Mouse (Mus musculus): Measurements from ENCODE around the gene Ace2. TPM values are rescaled to one million over a fixed set of nuclear protein-coding genes. Genes with fewer than 3 reads are reported as not detected.

Gene Ace2
- polyA plus RNA-seq (2012; rRNA removed): 7.4 and 7.6 TPM in 2 replicates

DNA sequence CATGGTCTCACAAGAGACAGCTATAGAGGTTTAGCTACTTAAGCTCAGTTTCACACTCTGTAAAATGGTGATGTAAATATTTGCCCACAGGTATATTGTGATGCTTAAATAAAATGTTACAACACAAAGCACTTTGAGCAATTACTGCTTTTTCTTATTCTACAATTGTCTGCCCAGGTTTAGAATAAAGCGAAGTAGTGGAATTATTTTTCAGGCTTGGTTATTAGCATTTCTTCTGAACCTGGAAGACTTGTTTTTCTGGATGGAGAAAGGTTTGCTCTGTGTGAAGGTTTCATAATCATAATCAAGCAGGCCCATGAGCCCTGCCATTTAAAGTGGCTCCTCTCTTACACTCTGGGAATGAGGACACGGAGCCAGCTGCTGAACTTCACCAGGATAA is at the start of gene Ace2:
Gene Ace2, plus strand, starts transcription at position 301 of the 400 bp plus-strand sequence.
- DNase-seq (ENCODE audit: low spot score): no peak

GRCm38 (mm10) chrX:164089916-164090315 is 49.2 kb upstream of the Ace2 start:
- no peak for DNase-seq (ENCODE audit: low spot score)

- DNase-seq (ENCODE audit: low spot score): no peak
Observed at GRCm38 (mm10) chrX:164092300-164093169, 46.6 kb upstream of the Ace2 start.

DNA sequence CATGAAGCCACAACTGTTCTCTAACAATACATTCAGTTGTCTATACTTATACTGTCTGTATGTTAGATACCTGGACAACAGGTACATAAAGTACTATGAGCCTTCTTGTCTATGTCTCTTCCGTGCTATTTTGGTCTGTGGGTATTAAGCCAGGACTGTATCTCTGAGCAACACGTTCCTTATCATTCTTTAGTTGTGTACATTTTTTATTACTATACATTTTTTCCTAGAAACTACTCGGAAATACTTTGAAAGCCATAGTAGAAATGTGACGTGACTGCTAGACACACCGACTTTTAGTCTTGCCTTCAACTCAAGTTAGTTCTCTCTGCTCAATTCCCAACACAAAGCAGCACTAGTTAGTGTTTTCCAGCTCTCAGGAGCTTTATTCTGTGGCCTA is 45.7 kb upstream of the Ace2 start:
- DNase-seq (ENCODE audit: low spot score): no peak

DNA sequence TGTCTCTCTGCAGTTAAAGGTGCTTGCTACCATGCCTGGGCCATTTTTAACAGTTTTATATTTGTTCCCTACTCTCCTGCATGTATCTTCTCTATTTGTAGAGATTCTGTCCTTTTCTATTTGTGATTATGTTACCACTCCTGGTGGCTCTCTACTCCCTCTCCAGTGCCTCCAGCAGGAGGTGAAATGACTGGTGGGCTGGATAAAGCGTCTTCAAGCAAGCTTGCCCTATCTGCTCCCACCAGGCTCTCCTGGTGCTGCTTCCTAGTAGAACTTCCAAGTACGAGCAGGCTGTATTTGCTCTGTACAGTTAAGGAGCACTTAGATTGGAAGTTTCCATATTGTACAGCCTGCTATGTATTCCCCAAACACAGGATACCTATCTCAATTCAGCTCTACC is 43.3 kb upstream of the Ace2 start:
- no peak for DNase-seq (ENCODE audit: low spot score)

GRCm38 (mm10) chrX:164101483-164101882 is 37.6 kb upstream of the Ace2 start:
- no peak for DNase-seq (ENCODE audit: low spot score)

DNA sequence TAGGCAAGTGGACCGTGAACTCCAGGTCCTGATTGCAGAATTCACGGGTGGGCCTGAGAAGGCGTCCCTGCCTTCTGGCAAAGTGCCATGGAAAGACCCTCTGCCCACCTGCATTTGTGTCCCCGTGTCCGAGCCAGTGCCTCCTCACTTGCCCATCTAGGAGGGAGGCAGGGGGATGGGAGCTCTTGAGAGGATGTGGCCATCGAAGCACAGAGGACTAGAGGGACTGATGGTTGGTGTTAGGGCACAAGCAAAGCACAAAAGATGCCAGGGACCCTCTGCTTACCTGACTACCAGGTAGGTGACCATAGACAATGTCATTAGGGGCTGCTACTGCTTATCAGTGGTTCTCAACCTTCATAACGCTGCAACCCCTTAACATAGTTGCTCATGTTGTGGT is 36.9 kb upstream of the Ace2 start:
- no peak for DNase-seq (ENCODE audit: low spot score)

DNA sequence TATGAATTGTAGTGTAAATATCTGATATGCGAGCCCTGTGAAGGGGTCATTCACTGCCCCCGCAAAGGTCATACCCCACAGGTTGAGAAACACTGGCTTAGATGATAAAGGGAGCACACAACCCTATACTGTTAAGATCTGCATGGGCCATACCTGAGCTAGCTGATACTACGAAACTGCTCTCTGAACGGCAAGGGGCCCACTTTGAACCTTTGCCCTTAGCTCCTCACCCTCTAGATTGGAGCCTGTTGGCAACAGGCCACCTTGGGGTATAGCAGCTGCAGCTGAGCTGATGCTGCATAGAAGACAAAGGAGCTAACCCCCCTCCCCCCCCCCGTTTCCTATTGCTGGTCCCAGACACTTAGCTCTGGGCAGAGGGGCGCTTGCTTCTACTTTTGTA is 36.5 kb upstream of the Ace2 start:
- no peak for DNase-seq (ENCODE audit: low spot score)

GRCm38 (mm10) chrX:164111146-164111545 is 28.0 kb upstream of the Ace2 start:
- DNase-seq (ENCODE audit: low spot score): no peak

DNA sequence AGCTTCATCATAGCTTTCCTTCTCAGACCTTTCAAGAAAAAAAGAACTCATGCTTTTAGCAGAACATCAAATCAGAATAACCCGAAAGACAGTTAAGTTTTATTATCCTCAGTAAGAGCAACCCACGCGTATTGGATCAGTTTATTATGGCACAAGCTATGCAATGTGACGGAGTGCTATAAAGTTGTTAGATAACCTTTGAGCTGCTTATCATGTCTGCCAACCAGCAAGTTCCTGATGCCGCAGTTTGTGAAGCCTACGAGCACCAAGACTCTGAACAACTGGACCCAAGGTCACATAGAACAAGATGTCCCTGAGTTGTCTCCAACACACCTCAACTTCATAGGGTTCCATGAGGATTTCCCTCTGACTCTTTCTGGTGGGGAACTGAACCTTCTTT is 25.4 kb upstream of the Ace2 start:
- DNase-seq (ENCODE audit: low spot score): no peak

DNA sequence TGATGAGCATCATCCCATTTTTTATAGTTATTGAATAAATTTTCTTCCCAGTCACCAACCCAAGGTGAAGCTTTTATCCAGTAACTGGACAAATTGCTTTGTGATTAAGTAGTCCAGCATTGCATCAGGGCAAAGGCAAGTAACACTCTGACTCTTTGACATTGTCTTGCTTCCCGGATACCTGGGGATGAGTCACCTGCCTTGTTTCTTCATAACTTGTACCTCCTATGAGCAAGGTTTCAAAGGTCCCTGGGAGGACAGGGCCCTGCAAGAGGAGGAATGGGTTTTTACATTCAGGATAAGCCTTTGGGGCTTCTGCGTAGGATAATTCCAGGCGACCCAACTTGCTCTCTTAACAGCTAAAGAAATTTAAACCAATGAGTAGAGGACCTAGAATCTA is 15.2 kb upstream of the Ace2 start:
- DNase-seq (ENCODE audit: low spot score): no peak

- DNase-seq (ENCODE audit: low spot score): no peak
Observed at GRCm38 (mm10) chrX:164133531-164133930, 5.6 kb upstream of the Ace2 start.

DNA sequence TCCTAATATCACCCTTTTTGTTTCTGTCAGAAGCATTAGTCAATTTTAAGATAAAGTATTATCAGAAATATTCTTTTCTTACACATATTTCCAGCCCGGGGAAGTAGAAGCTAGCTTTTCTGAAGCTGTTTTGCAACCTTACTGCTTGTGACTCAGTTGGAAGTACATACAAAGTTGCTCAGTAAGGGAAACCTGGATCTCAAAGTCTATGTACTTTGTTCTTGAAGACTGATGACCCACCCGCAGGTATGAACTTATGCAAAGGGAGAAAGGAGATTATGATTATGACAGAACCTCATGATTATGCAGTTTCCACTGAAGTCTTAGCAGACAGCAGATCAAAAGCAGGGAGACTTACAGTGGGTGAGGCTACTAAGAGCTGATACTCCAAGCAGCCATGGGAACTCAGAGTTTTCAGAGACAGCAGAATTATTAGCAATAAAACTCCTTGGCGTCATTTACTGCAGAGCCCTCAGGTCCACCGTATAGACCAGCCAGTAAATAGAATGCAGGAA is 3.8 kb upstream of the Ace2 start:
- DNase-seq (ENCODE audit: low spot score): no peak

- DNase-seq (ENCODE audit: low spot score): no peak
Observed at GRCm38 (mm10) chrX:164145463-164146250, 6.5 kb downstream of the Ace2 start.

DNA sequence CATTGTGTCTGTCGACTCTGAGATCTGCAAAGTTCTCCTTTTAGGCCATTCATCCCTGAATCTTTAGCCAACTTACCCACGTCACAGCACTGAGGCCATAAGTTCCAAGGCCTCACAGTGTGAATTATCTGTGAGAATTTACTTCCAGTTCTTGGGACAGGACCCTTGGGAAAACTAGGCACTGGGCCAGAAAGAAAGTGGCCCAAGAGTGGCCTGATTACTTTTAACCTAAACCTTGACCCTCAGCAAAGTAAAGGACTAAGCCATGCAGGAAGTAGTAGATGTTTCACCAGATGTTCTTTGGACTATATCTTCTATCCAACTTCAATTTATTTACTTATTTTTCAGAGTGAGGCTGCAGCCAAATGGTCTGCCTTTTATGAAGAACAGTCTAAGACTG is 13.6 kb downstream of the Ace2 start:
- DNase-seq (ENCODE audit: low spot score): no peak

- no peak for DNase-seq (ENCODE audit: low spot score)
Observed at GRCm38 (mm10) chrX:164153606-164154005, 14.5 kb downstream of the Ace2 start.

DNA sequence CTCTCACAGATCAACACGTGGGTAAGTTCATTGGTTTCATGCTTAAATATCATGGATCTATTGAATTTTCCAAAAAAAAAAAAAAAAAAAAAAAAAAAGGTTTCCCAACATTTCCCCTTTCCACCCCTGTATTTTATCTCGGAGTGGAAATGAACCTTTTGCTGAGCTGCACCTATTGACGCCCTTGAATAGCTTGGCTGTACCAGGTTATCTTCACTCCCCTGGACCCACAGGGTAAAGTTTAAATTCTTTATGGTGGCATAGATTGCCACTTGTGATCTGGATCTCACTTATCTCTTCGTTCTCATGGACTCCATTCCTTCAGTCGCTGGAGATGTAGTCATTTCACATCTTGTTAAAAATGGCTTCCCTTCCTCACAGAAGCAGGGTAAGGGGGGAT is 15.5 kb downstream of the Ace2 start:
- no peak for DNase-seq (ENCODE audit: low spot score)

GRCm38 (mm10) chrX:164164681-164165080 is 25.5 kb downstream of the Ace2 start:
- DNase-seq (ENCODE audit: low spot score): no peak

- DNase-seq (ENCODE audit: low spot score): no peak
Observed at GRCm38 (mm10) chrX:164171034-164171433, 31.9 kb downstream of the Ace2 start.

DNA sequence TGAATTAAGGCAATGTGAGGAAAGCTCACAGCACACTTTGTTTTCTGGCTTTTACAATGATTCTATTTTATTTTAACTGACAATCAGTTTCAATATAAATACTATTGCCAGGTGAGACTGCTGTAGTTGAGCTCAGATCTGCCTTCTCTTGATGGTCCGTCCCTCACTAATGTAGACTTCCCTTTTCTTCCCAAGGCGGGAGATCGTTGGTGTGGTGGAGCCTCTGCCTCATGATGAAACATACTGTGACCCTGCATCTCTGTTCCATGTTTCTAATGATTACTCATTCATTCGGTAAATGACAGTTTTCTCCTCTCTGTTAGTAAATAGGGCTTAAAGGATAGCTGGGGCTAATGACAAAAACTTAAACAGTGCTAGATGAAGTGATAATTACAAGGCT is 34.7 kb downstream of the Ace2 start:
- no peak for DNase-seq (ENCODE audit: low spot score)

DNA sequence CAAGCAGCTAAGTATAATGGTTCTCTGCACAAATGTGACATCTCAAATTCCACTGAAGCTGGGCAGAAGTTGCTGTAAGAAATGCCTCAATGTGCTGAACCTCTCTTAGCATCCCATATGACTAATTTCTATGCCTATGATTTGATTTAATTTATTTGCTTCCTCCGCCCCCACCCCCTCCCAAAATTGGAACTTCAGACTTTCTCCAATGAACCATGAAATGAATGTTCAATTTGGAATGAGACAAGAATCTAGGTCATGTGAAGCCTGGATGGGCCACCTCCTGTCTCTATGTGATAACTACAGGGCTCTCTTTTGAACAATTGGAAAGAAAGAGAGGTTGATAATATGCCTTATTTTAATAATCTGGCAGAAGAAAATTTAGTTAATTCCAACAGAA is 36.2 kb downstream of the Ace2 start:
- no peak for DNase-seq (ENCODE audit: low spot score)

- DNase-seq (ENCODE audit: low spot score): no peak
Observed at GRCm38 (mm10) chrX:164175780-164176179, 36.6 kb downstream of the Ace2 start.

GRCm38 (mm10) chrX:164178856-164179255 is 39.7 kb downstream of the Ace2 start:
- DNase-seq (ENCODE audit: low spot score): no peak

Data from urinary bladder, adult 2 months (tissue).